Mouse (Mus musculus): ENCODE results near the gene Capzb.
A peak's percentile ranks its signal among the peaks of the same experiment; 100 is the strongest.

Gene Capzb

GRCm38 (mm10) chr4:139179731-139180625 is 12.7 kb upstream of the Capzb start:
- DNase-seq, result no peak

- DNase-seq, result no peak
These were observed 10.2 kb upstream of the Capzb start for GRCm38 (mm10) chr4:139182511-139182910.

- no peak for DNase-seq
These were observed 6.8 kb upstream of the Capzb start for GRCm38 (mm10) chr4:139185766-139186442.

- no peak for DNase-seq
These were observed 4.8 kb upstream of the Capzb start for GRCm38 (mm10) chr4:139187930-139188329.

GRCm38 (mm10) chr4:139191605-139192498 is 847 bp upstream of the Capzb start:
- DNase-seq, result no peak

- DNase-seq, result no peak
These were observed 736 bp downstream of the Capzb start for GRCm38 (mm10) chr4:139193176-139194093.

- no peak for DNase-seq
These were observed 2.4 kb downstream of the Capzb start for GRCm38 (mm10) chr4:139195101-139195500.

- DNase-seq, result no peak
These were observed 3.8 kb downstream of the Capzb start for GRCm38 (mm10) chr4:139196464-139196863.

- DNase-seq, result no peak
These were observed 4.2 kb downstream of the Capzb start for GRCm38 (mm10) chr4:139196949-139197348.

GRCm38 (mm10) chr4:139197453-139197852 is 4.8 kb downstream of the Capzb start:
- no peak for DNase-seq

- DNase-seq, result peak; percentile 63 to 67
These were observed 5.4 kb downstream of the Capzb start for GRCm38 (mm10) chr4:139198004-139198689.

- no peak for DNase-seq
These were observed 6.4 kb downstream of the Capzb start for GRCm38 (mm10) chr4:139199126-139199525.

GRCm38 (mm10) chr4:139199703-139200340 is 7.1 kb downstream of the Capzb start:
- no peak for DNase-seq

- no peak for DNase-seq
These were observed 8.2 kb downstream of the Capzb start for GRCm38 (mm10) chr4:139200946-139201345.

GRCm38 (mm10) chr4:139202556-139202955 is 9.9 kb downstream of the Capzb start:
- no peak for DNase-seq

- no peak for DNase-seq
These were observed 10.7 kb downstream of the Capzb start for GRCm38 (mm10) chr4:139203381-139203780.

- DNase-seq, result no peak
These were observed 13.1 kb downstream of the Capzb start for GRCm38 (mm10) chr4:139205842-139206241.

GRCm38 (mm10) chr4:139206353-139207045 is 13.8 kb downstream of the Capzb start:
- no peak for DNase-seq

GRCm38 (mm10) chr4:139208236-139209129 is 15.8 kb downstream of the Capzb start:
- no peak for DNase-seq
